Mouse (Mus musculus): ENCODE data around the gene Obp1a. TPM values are rescaled to one million over a fixed set of nuclear protein-coding genes. Genes with fewer than 3 reads are reported as not detected.

Obp1a gene
- polyA plus RNA-seq (2012; rRNA removed; ENCODE audit: low replicate concordance) = not detected in 2 replicates

GRCm38 (mm10) chrX:78091274-78091673 is at the start of gene Obp1a:
Obp1a (minus strand) TSS chrX:78091374.

DNA sequence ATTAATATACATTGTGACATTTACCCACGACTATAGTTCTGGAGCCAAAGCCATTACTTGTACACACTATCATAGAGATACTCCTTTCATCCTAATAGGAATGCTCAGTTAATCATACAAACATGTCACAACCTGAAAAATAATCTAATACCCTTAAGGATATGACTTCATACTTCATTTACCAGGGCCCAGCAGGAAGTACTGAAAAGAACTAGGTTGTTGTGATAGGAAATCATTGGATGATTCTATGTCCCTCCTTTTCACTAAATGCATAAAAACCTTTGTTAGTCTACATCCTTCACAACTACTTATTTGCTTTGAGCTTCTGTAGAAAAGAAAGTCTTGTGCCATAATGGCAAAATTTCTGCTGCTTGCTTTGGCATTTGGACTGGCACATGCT is 34.0 kb upstream of the Obp1a start, which contains the start of gene Gm5938:
TSS of gene Gm5938 (plus strand) at position 301 of the 400 bp plus-strand sequence.

Other genes with a start within 250 kb of the Obp1a start
- gene Pbsn, start 237.8 kb downstream of the Obp1a start, polyA plus RNA-seq (2012; rRNA removed; ENCODE audit: low replicate concordance) = not detected in 2 replicates
- not detected in 2 replicates for gene Gm14744, start 226.6 kb downstream of the Obp1a start, polyA plus RNA-seq (2012; rRNA removed; ENCODE audit: low replicate concordance)
- not detected in 2 replicates for gene 5430402E10Rik, start 166.3 kb downstream of the Obp1a start, polyA plus RNA-seq (2012; rRNA removed; ENCODE audit: low replicate concordance)
- gene Gm5938, start 34.1 kb upstream of the Obp1a start, polyA plus RNA-seq (2012; rRNA removed; ENCODE audit: low replicate concordance) = not detected in 2 replicates
- not detected in 2 replicates for gene Obp1b, start 95.4 kb upstream of the Obp1a start, polyA plus RNA-seq (2012; rRNA removed; ENCODE audit: low replicate concordance)
- gene Gm14743, start 154.5 kb upstream of the Obp1a start, polyA plus RNA-seq (2012; rRNA removed; ENCODE audit: low replicate concordance) = not detected in 2 replicates